Mouse (Mus musculus): ENCODE data around the gene Spata21. TPM values are rescaled to one million over a fixed set of nuclear protein-coding genes. Genes with fewer than 3 reads are reported as not detected.
A peak's percentile ranks its signal among the peaks of the same experiment; 100 is the strongest.
"Not testable (repeated sequence)": the region's sequence is repeated elsewhere in the genome, so short reads cannot be mapped to it uniquely, and the experiment has no call there.

The Spata21 gene
- polyA plus RNA-seq, 1 experiment from 2014 or later: not detected

- Histone ChIP-seq H3K9me3 (ENCODE audit: control insufficient read depth, low read length) (no peaks in the 10 kb centered on the region), H3K36me3 (ENCODE audit: control insufficient read depth, insufficient read depth, low read length) (no peaks in the 10 kb centered on the region), H3K27me3 (ENCODE audit: control insufficient read depth, insufficient read depth, low read length) (no peaks in the 10 kb centered on the region), H3K27ac (ENCODE audit: low read depth, low read length) (peak overlapping the region; percentile 40), H3K4me1 (ENCODE audit: control insufficient read depth, insufficient read depth, low read length) (peaks cover 38% of the 10 kb centered on the region), H3K4me2 (no peak overlapping the region; the same call in 1 of the 2 replicates), H3K4me3 (ENCODE audit: low read depth, low read length) (no peak overlapping the region), H3K9ac (ENCODE audit: low read length) (peak overlapping the region; percentile 21; the same call in 1 of the 2 replicates)
- WGBS: 66% methylated on average over 5 of the region's 5 CpGs
- DNase-seq (ENCODE audit: low spot score, missing footprints): no peak
- no peak for ATAC-seq (ENCODE audit: low FRiP score)
Observed at GRCm38 (mm10) chr4:141131531-141132061, 43.5 kb downstream of the Spata21 start.

GRCm38 (mm10) chr4:141132191-141132590 is 44.1 kb downstream of the Spata21 start:
- ATAC-seq (ENCODE audit: low FRiP score): no peak
- Histone ChIP-seq H3K4me3 (ENCODE audit: low read depth, low read length) (no peak overlapping the region), H3K27ac (ENCODE audit: low read depth, low read length) (peak overlapping the region; percentile 40), H3K4me1 (ENCODE audit: control insufficient read depth, insufficient read depth, low read length) (peaks cover 44% of the 10 kb centered on the region), H3K36me3 (ENCODE audit: control insufficient read depth, insufficient read depth, low read length) (no peaks in the 10 kb centered on the region), H3K4me2 (no peak overlapping the region; the same call in 1 of the 2 replicates), H3K9me3 (ENCODE audit: control insufficient read depth, low read length) (no peaks in the 10 kb centered on the region), H3K27me3 (ENCODE audit: control insufficient read depth, insufficient read depth, low read length) (no peaks in the 10 kb centered on the region), H3K9ac (ENCODE audit: low read length) (peak overlapping the region; percentile 21; the same call in 1 of the 2 replicates)
- no peak for DNase-seq (ENCODE audit: low spot score, missing footprints)
- 61% methylated on average over 8 of the region's 8 CpGs for WGBS

GRCm38 (mm10) chr4:141133227-141133626 is 45.1 kb downstream of the Spata21 start:
- no peak overlapping the region for H3K4me3 ChIP-seq (ENCODE audit: low read depth, low read length)
- WGBS: 63% methylated on average over 8 of the region's 8 CpGs
- no peak overlapping the region for H3K9ac ChIP-seq (ENCODE audit: low read length)
- H3K27me3 ChIP-seq (ENCODE audit: control insufficient read depth, insufficient read depth, low read length): no peaks in the 10 kb centered on the region
- no peaks in the 10 kb centered on the region for H3K9me3 ChIP-seq (ENCODE audit: control insufficient read depth, low read length)
- peaks cover 50% of the 10 kb centered on the region for H3K4me1 ChIP-seq (ENCODE audit: control insufficient read depth, insufficient read depth, low read length)
- no peak for ATAC-seq (ENCODE audit: low FRiP score)
- H3K27ac ChIP-seq (ENCODE audit: low read depth, low read length): no peak overlapping the region
- H3K4me2 ChIP-seq: no peak overlapping the region
- DNase-seq (ENCODE audit: low spot score, missing footprints): no peak
- H3K36me3 ChIP-seq (ENCODE audit: control insufficient read depth, insufficient read depth, low read length): no peaks in the 10 kb centered on the region

- Histone ChIP-seq H3K9me3 (ENCODE audit: control insufficient read depth, low read length) (no peaks in the 10 kb centered on the region), H3K4me3 (ENCODE audit: low read depth, low read length) (no peak overlapping the region), H3K4me2 (peak overlapping the region; percentile 1; the same call in 1 of the 2 replicates), H3K4me1 (ENCODE audit: control insufficient read depth, insufficient read depth, low read length) (peaks cover 54% of the 10 kb centered on the region), H3K36me3 (ENCODE audit: control insufficient read depth, insufficient read depth, low read length) (no peaks in the 10 kb centered on the region), H3K27me3 (ENCODE audit: control insufficient read depth, insufficient read depth, low read length) (no peaks in the 10 kb centered on the region), H3K27ac (ENCODE audit: low read depth, low read length) (peak overlapping the region; percentile 41), H3K9ac (ENCODE audit: low read length) (no peak overlapping the region)
- DNase-seq (ENCODE audit: low spot score, missing footprints): peak; percentile 85
- 8% methylated on average over 8 of the region's 8 CpGs for WGBS
- ATAC-seq (ENCODE audit: low FRiP score): peak; percentile 53
Observed at GRCm38 (mm10) chr4:141134031-141134441, 45.9 kb downstream of the Spata21 start.

- no peak for DNase-seq (ENCODE audit: low spot score, missing footprints)
Observed at GRCm38 (mm10) chr4:141134751-141135530, 46.8 kb downstream of the Spata21 start.

GRCm38 (mm10) chr4:141136126-141136525 is 48.0 kb downstream of the Spata21 start:
- no peak for DNase-seq (ENCODE audit: low spot score, missing footprints)
- H3K27ac ChIP-seq (ENCODE audit: low read depth, low read length): no peak overlapping the region
- no peak overlapping the region for H3K9ac ChIP-seq (ENCODE audit: low read length)
- no peaks in the 10 kb centered on the region for H3K36me3 ChIP-seq (ENCODE audit: control insufficient read depth, insufficient read depth, low read length)
- no peak overlapping the region for H3K4me2 ChIP-seq
- ATAC-seq (ENCODE audit: low FRiP score): no peak
- no peak overlapping the region for H3K4me3 ChIP-seq (ENCODE audit: low read depth, low read length)
- no peaks in the 10 kb centered on the region for H3K27me3 ChIP-seq (ENCODE audit: control insufficient read depth, insufficient read depth, low read length)
- peaks cover 54% of the 10 kb centered on the region for H3K4me1 ChIP-seq (ENCODE audit: control insufficient read depth, insufficient read depth, low read length)
- H3K9me3 ChIP-seq (ENCODE audit: control insufficient read depth, low read length): no peaks in the 10 kb centered on the region
- 65% methylated on average over 7 of the region's 7 CpGs for WGBS

More at GRCm38 (mm10) chr4:141134751-141135530, 46.8 kb downstream of the Spata21 start:
- Histone ChIP-seq H3K36me3 (ENCODE audit: control insufficient read depth, insufficient read depth, low read length) (no peaks in the 10 kb centered on the region), H3K4me2 (peak overlapping the region; percentile 1; the same call in 1 of the 2 replicates), H3K27me3 (ENCODE audit: control insufficient read depth, insufficient read depth, low read length) (no peaks in the 10 kb centered on the region), H3K9me3 (ENCODE audit: control insufficient read depth, low read length) (no peaks in the 10 kb centered on the region), H3K4me1 (ENCODE audit: control insufficient read depth, insufficient read depth, low read length) (peaks cover 54% of the 10 kb centered on the region), H3K9ac (ENCODE audit: low read length) (peak overlapping the region; percentile 18; the same call in 1 of the 2 replicates), H3K27ac (ENCODE audit: low read depth, low read length) (peak overlapping the region; percentile 41), H3K4me3 (ENCODE audit: low read depth, low read length) (no peak overlapping the region)
- ATAC-seq (ENCODE audit: low FRiP score): no peak
- WGBS: 69% methylated on average over 20 of the region's 20 CpGs

GRCm38 (mm10) chr4:141137740-141138139 is 49.6 kb downstream of the Spata21 start:
- H3K27me3 ChIP-seq (ENCODE audit: control insufficient read depth, insufficient read depth, low read length); ATAC-seq (ENCODE audit: low FRiP score); H3K9me3 ChIP-seq (ENCODE audit: control insufficient read depth, low read length); DNase-seq (ENCODE audit: low spot score, missing footprints); H3K27ac ChIP-seq (ENCODE audit: low read depth, low read length); H3K4me3 ChIP-seq (ENCODE audit: low read depth, low read length); H3K4me2 ChIP-seq; H3K36me3 ChIP-seq (ENCODE audit: control insufficient read depth, insufficient read depth, low read length); H3K9ac ChIP-seq (ENCODE audit: low read length): not testable (repeated sequence)
- peaks cover 39% of the 10 kb centered on the region for H3K4me1 ChIP-seq (ENCODE audit: control insufficient read depth, insufficient read depth, low read length)
- WGBS: 77% methylated on average over 2 of the region's 3 CpGs

- no peaks in the 10 kb centered on the region for H3K9me3 ChIP-seq (ENCODE audit: control insufficient read depth, low read length)
- H3K27ac ChIP-seq (ENCODE audit: low read depth, low read length): 0 out of 2 replicates have a peak overlapping the region, but pooled peaks have one; percentile 5
- H3K4me1 ChIP-seq (ENCODE audit: control insufficient read depth, insufficient read depth, low read length): peaks cover 33% of the 10 kb centered on the region
- peak overlapping the region; percentile 86 for H3K9ac ChIP-seq (ENCODE audit: low read length)
- 6% methylated on average over 26 of the region's 29 CpGs for WGBS
- DNase-seq (ENCODE audit: low spot score, missing footprints) (no peak), ATAC-seq (ENCODE audit: low FRiP score) (no peak)
- H3K4me2 ChIP-seq: peak overlapping the region; percentile 95
- H3K4me3 ChIP-seq (ENCODE audit: low read depth, low read length): peak overlapping the region; percentile 90
- H3K27me3 ChIP-seq (ENCODE audit: control insufficient read depth, insufficient read depth, low read length): no peaks in the 10 kb centered on the region
- no peaks in the 10 kb centered on the region for H3K36me3 ChIP-seq (ENCODE audit: control insufficient read depth, insufficient read depth, low read length)
Observed at GRCm38 (mm10) chr4:141138425-141139115, 50.4 kb downstream of the Spata21 start.

Data from midbrain, embryonic 11.5 days (tissue).